Mouse (Mus musculus) heart, embryonic 15.5 days (tissue): Measurements from ENCODE around the gene Clec3b. TPM values are rescaled to one million over a fixed set of nuclear protein-coding genes. Genes with fewer than 3 reads are reported as not detected.
A peak's percentile ranks its signal among the peaks of the same experiment; 100 is the strongest.

Experiments used
- ATAC-seq: fragments of 200-750 bp; cut with Nextera tagmentation; replicated peaks from 2 replicates; pipeline ENCODE4 v1.8.0; 2017; ENCODE audit warnings: low read depth, moderate TSS enrichment; ENCODE audit not compliant: insufficient number of reproducible peaks, insufficient read depth, low FRiP score
- H3K27ac ChIP-seq: fragments of 300-500 bp; sonication (generic); 2 replicates; pipeline ENCODE4 v1.5.1; 2015; ENCODE audit warnings: mild to moderate bottlenecking, inconsistent platforms
- H3K27me3 ChIP-seq: fragments of 300-500 bp; sonication (generic); 2 replicates; pipeline ENCODE4 v1.6.1; 2015; ENCODE audit warnings: inconsistent platforms
- H3K36me3 ChIP-seq: fragments of 300-500 bp; sonication (generic); 2 replicates; pipeline ENCODE4 v1.6.1; 2015; ENCODE audit warnings: mild to moderate bottlenecking, inconsistent platforms
- H3K4me1 ChIP-seq: fragments of 300-500 bp; sonication (generic); replicated peaks from 2 replicates; pipeline ENCODE4 v1.6.1; 2015; ENCODE audit warnings: inconsistent platforms
- H3K4me2 ChIP-seq: fragments of 300-500 bp; sonication (generic); 2 replicates; pipeline ENCODE4 v1.6.1; 2015; ENCODE audit warnings: inconsistent platforms, mild to moderate bottlenecking, moderate library complexity
- H3K4me3 ChIP-seq: fragments of 300-500 bp; sonication (generic); 2 replicates; pipeline ENCODE4 v1.5.1; 2015; ENCODE audit warnings: mild to moderate bottlenecking, inconsistent platforms
- H3K9ac ChIP-seq: fragments of 300-500 bp; sonication (generic); 2 replicates; pipeline ENCODE4 v1.6.1; 2015; ENCODE audit warnings: mild to moderate bottlenecking, inconsistent platforms
- H3K9me3 ChIP-seq: fragments of 300-500 bp; sonication (generic); replicated peaks from 2 replicates; pipeline ENCODE4 v1.6.1; 2016; ENCODE audit warnings: inconsistent platforms
- WGBS: fragments of 180-500 bp; shearing (Covaris S2); methylation state at CpG from one replicate; pipeline ENCODE4 v1.1.7; 2015; ENCODE audit warnings: mixed read lengths; 5-methylcytosine and 5-hydroxymethylcytosine counted together
- polyA plus RNA-seq: library from polyadenylated mRNA; unstranded; fragments of >200 nt; fragmentation: Nextera tagmentation; extraction: Ambion mirVana; gene quantifications from 2 replicates; pipeline ENCODE4 v1.2.1, GENCODE M21; 2015

The Clec3b gene
- polyA plus RNA-seq, 1 experiment from 2014 or later, result 1.5 TPM

DNA sequence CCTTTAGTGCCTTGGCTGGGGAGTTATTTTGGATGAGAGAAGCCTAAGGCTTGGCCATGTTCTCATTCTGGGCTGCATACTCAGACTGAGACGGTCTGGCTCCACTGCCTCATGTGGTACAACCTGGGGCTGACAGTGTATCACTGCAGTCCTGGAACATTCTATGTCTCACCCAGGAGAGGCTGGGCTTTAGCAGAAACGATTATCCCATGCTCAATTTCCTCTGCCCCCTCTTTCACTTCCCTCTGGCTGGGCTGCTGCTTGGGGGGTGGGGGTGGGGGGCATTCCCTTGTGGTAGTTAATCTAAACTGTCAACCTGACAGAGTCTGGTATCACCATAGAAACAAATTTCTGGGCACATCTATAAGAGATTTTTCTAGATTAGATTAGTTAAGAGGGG, 34.8 kb downstream of the Clec3b start:
- WGBS, result 42% methylated on average over 2 of the region's 2 CpGs
- H3K27ac ChIP-seq, result no peak overlapping the region
- no peak for ATAC-seq

DNA sequence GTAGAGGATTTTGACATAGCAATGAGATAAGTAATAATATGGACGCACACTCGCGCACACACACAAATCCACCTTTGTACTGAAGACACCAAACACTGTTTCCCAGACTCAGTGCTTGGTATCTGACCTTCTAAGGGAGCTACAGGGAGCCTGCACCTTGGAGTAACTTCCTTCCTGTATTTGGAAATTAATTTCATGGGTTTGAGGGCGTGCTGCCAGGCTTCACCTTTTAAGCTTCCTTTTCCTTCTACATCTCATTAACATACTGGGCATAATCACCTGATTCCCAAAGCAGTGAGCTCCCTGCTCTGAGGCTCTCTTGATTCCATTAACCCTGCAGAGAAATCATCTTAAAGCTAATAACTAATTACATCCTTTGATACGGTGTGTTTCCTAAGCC, 35.4 kb downstream of the Clec3b start:
- no peak for ATAC-seq
- Histone ChIP-seq H3K9me3 (no peaks in the 10 kb centered on the region), H3K4me3 (no peak overlapping the region), H3K4me2 (no peak overlapping the region), H3K9ac (no peak overlapping the region), H3K36me3 (no peaks in the 10 kb centered on the region), H3K27ac (no peak overlapping the region), H3K4me1 (no peaks in the 10 kb centered on the region), H3K27me3 (no peaks in the 10 kb centered on the region)
- WGBS, result 89% methylated on average over 5 of the region's 5 CpGs

More for the DNA sequence above, 34.8 kb downstream of the Clec3b start:
- Histone ChIP-seq H3K4me1 (no peaks in the 10 kb centered on the region), H3K4me2 (no peak overlapping the region), H3K9ac (no peak overlapping the region), H3K36me3 (no peaks in the 10 kb centered on the region), H3K27me3 (no peaks in the 10 kb centered on the region), H3K4me3 (no peak overlapping the region), H3K9me3 (no peaks in the 10 kb centered on the region)

DNA sequence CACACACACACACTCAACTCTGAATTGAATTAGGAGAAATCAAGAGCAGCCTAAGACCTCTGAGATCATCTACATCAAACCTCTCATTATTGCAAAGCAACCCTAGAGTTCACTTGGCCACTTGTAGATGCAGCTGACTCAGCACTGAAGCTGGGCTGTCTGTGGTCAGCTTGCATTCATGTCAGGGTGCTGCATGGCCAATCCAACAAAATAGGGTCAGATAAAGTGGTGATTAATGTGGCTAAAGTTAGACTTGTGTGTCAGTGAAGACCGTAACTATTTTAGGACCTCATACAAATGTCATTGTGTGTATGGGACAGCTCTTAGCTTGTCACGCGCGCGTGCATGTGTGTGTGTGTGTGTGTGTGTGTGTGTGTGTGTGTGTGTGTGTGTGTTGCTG, 36.8 kb downstream of the Clec3b start:
- H3K4me1 ChIP-seq, result no peaks in the 10 kb centered on the region
- ATAC-seq, result peak; percentile 62; the same call in 1 of the 2 replicates
- no peaks in the 10 kb centered on the region for H3K9me3 ChIP-seq
- H3K9ac ChIP-seq, result no peak overlapping the region
- H3K27me3 ChIP-seq, result no peaks in the 10 kb centered on the region
- H3K27ac ChIP-seq, result no peak overlapping the region
- WGBS, result 58% methylated on average over 5 of the region's 5 CpGs
- H3K4me2 ChIP-seq, result no peak overlapping the region
- H3K4me3 ChIP-seq, result no peak overlapping the region
- H3K36me3 ChIP-seq, result no peaks in the 10 kb centered on the region

DNA sequence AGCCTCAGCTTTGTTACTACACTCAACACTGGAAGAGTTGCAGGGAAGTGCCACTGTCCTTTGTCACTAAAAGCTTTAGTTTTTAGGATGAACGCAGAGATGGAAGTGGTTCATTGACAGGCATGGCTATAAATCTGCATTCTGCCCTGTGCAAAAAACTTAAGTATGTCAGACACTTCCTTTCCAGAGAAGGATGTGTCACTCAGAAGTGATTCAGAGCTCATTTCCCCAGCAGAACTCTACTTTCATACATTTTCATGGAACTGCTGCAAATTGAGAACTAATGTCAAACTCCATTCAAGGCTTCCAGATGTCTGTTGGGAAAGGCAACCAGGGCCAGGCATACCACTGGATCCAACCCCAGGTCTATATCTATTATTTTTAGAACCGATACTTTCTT, 37.5 kb downstream of the Clec3b start:
- Histone ChIP-seq H3K36me3 (no peaks in the 10 kb centered on the region), H3K4me3 (no peak overlapping the region), H3K27ac (no peak overlapping the region), H3K9ac (no peak overlapping the region), H3K27me3 (no peaks in the 10 kb centered on the region), H3K9me3 (no peaks in the 10 kb centered on the region), H3K4me1 (no peaks in the 10 kb centered on the region), H3K4me2 (no peak overlapping the region)
- WGBS, result 88% methylated on average over 2 of the region's 2 CpGs
- ATAC-seq, result no peak

DNA sequence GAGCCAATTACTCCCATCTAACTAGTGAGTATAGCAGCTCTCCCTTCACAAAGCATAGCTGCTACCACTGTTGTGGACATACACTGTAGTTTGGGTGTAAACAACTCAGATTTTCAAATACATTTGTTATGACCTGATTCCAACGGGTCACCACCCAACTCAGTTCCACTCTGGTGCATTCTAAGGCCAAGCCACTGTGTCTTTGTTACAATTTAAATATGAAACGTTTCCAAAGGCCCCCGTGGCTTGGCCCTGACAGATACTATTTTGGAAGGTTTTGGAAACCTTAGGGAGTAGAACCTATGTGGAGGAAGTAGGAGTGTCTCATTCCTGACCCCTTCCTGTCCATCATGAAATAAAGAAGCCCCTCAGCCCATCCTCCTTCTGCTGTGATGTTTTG, 49.4 kb downstream of the Clec3b start:
- Histone ChIP-seq H3K9me3 (no peaks in the 10 kb centered on the region), H3K27ac (no peak overlapping the region), H3K36me3 (no peaks in the 10 kb centered on the region), H3K9ac (no peak overlapping the region), H3K4me1 (no peaks in the 10 kb centered on the region), H3K27me3 (no peaks in the 10 kb centered on the region), H3K4me3 (no peak overlapping the region), H3K4me2 (no peak overlapping the region)
- 66% methylated on average over 3 of the region's 3 CpGs for WGBS
- ATAC-seq, result no peak

DNA sequence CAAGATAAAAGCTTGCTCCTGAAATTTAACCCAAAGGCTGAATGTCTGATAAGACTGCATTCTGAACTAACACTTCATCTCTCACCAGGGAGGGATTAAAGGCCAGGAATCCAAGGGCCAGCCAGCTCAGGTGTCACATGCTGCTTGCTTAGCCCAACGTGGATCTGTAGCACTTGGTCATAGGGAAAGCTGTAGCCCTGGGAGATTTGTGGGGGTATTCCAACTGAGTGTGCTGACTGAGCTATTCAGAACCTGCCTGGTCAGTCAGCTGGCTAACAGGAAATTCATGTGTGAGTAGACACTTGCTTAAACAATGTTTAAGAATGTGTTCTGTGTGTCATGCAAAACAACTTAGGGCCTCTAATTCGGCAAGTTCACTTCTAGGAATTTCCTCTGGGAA, 55.8 kb downstream of the Clec3b start:
- no peak overlapping the region for H3K27ac ChIP-seq
- H3K9ac ChIP-seq, result no peak overlapping the region
- H3K4me1 ChIP-seq, result no peaks in the 10 kb centered on the region
- H3K4me2 ChIP-seq, result no peak overlapping the region
- H3K27me3 ChIP-seq, result no peaks in the 10 kb centered on the region
- 33% methylated on average over 2 of the region's 2 CpGs for WGBS
- H3K36me3 ChIP-seq, result no peaks in the 10 kb centered on the region
- no peak overlapping the region for H3K4me3 ChIP-seq
- 0 out of 2 replicates have a peak, but pooled peaks have one; percentile 43 for ATAC-seq
- H3K9me3 ChIP-seq, result no peaks in the 10 kb centered on the region

DNA sequence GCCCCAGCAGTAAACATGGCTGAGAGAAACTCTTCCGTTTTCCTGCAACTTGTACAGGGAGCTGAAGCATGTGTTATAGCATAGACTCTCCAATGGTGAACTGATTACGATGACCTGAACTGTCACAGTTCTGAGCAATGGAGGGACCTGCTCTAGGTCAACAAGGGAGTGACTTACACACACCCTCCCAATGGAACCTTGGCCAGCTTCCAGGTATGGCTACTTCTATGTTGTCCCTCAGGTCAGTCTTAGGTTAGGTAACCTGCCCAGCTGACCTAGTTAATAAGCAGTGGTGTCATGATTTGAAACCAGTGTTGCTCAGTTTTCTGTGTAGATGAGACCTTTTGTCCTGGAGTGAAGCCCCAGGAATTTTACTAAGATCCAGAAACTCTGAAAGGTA, 56.2 kb downstream of the Clec3b start:
- no peaks in the 10 kb centered on the region for H3K9me3 ChIP-seq
- 73% methylated on average over 2 of the region's 2 CpGs for WGBS
- H3K4me2 ChIP-seq, result no peak overlapping the region
- no peaks in the 10 kb centered on the region for H3K4me1 ChIP-seq
- H3K36me3 ChIP-seq, result no peaks in the 10 kb centered on the region
- no peak overlapping the region for H3K27ac ChIP-seq
- no peak overlapping the region for H3K4me3 ChIP-seq
- no peaks in the 10 kb centered on the region for H3K27me3 ChIP-seq
- ATAC-seq, result no peak
- H3K9ac ChIP-seq, result no peak overlapping the region

Other genes with a start within 250 kb of the Clec3b start
- 9.4 and 9.6 TPM in 2 replicates for gene Zfp105, start 227.9 kb upstream of the Clec3b start, polyA plus RNA-seq
- 18.7 and 23.7 TPM in 2 replicates for gene 1110059G10Rik, start 199.9 kb upstream of the Clec3b start, polyA plus RNA-seq
- gene Kif15, start 199.9 kb upstream of the Clec3b start, polyA plus RNA-seq, result 23.8 and 31.2 TPM in 2 replicates
- gene Tmem42, start 129.6 kb upstream of the Clec3b start, polyA plus RNA-seq, result 15.4 and 18.1 TPM in 2 replicates
- gene Tgm4, start 116.2 kb upstream of the Clec3b start, polyA plus RNA-seq, result 0.24 and 0.30 TPM in 2 replicates
- gene Zdhhc3, start 37.7 kb upstream of the Clec3b start, polyA plus RNA-seq, result 44.2 and 52.7 TPM in 2 replicates
- gene Exosc7, start 37.7 kb upstream of the Clec3b start, polyA plus RNA-seq, result 63.9 and 76.4 TPM in 2 replicates
- gene Cdcp1, start 65.1 kb downstream of the Clec3b start, polyA plus RNA-seq, result 0.39 and 2.4 TPM in 2 replicates
- gene Tmem158, start 109.8 kb downstream of the Clec3b start, polyA plus RNA-seq, result 10.4 and 17.6 TPM in 2 replicates
- gene Lars2, start 216.0 kb downstream of the Clec3b start, polyA plus RNA-seq, result 783 and 885 TPM in 2 replicates